ENCODE assay signal across 11 mouse cellular contexts in genomic region chr7:49477076-49477975, GRCm38 (mm10).
DNase-seq lines count a peak whose midpoint lies in the region; ATAC-seq and TF ChIP-seq lines count a peak whose summit lies in the region.
"Had no signal": no experiment of that assay in that cellular context is flagged by ENCODE, and none has a peak within 500 bp of the region (broad histone marks: within the 10 kb centered on the region; RNA-seq: fewer than 3 reads in every experiment).

No protein-coding gene starts in this region.

- H3K36me3 ChIP-seq in heart, embryonic 11.5 days (ENCODE audit: control insufficient read depth, insufficient read depth, low read length): no peaks in the 10 kb centered on the region
- no peaks in the 10 kb centered on the region; the same call in 1 of the 2 replicates for H3K36me3 ChIP-seq in stomach, embryonic 14.5 days (ENCODE audit: control insufficient read depth, insufficient read depth, low read length)
- H3K36me3 ChIP-seq in stomach, postnatal 0 days (ENCODE audit: control insufficient read depth, insufficient read depth, low read length): no peaks in the 10 kb centered on the region; the same call in 1 of the 2 replicates
- H3K36me3 ChIP-seq in limb, embryonic 13.5 days: no peaks in the 10 kb centered on the region
- H3K36me3 ChIP-seq: G1E; midbrain, embryonic 10.5 days had no signal

- peak overlapping the region; percentile 29; the same call in 1 of the 2 replicates for H3K27ac ChIP-seq in heart, embryonic 11.5 days (ENCODE audit: low read depth, low read length)
- peak overlapping the region; percentile 29; the same call in 1 of the 2 replicates for H3K27ac ChIP-seq in stomach, embryonic 14.5 days (ENCODE audit: low read length)
- H3K27ac ChIP-seq in stomach, postnatal 0 days (replicated peaks): no peak overlapping the region
- H3K27ac ChIP-seq in limb, embryonic 13.5 days: no peak overlapping the region; the same call in 1 of the 2 replicates
- H3K27ac ChIP-seq: midbrain, embryonic 10.5 days; neural tube, embryonic 12.5 days had no signal

- no peak overlapping the region for H3K4me3 ChIP-seq in heart, embryonic 11.5 days (ENCODE audit: low read depth, low read length)
- no peak overlapping the region for H3K4me3 ChIP-seq in stomach, embryonic 14.5 days (ENCODE audit: low read depth, low read length)
- H3K4me3 ChIP-seq in stomach, postnatal 0 days (ENCODE audit: low read depth, low read length): no peak overlapping the region
- no peak overlapping the region for H3K4me3 ChIP-seq in limb, embryonic 13.5 days
- H3K4me3 ChIP-seq: midbrain, embryonic 10.5 days; neural tube, embryonic 12.5 days had no signal

- H3K9ac ChIP-seq in heart, embryonic 11.5 days (ENCODE audit: low read depth, low read length): no peak overlapping the region
- no peak overlapping the region for H3K9ac ChIP-seq in stomach, embryonic 14.5 days (replicated peaks; ENCODE audit: low read depth, low read length)
- H3K9ac ChIP-seq in stomach, postnatal 0 days (ENCODE audit: low read length): no peak overlapping the region
- no peak overlapping the region for H3K9ac ChIP-seq in limb, embryonic 13.5 days
- H3K9ac ChIP-seq: neural tube, embryonic 12.5 days had no signal

- peaks cover 35% of the 10 kb centered on the region for H3K4me1 ChIP-seq in heart, embryonic 11.5 days (ENCODE audit: control insufficient read depth, insufficient read depth, low read length)
- H3K4me1 ChIP-seq in stomach, embryonic 14.5 days (ENCODE audit: control insufficient read depth, insufficient read depth, low read length): peaks cover 22% of the 10 kb centered on the region
- H3K4me1 ChIP-seq in stomach, postnatal 0 days (replicated peaks; ENCODE audit: control insufficient read depth, insufficient read depth): peaks cover 6% of the 10 kb centered on the region; the same call in 1 of the 2 replicates
- peaks cover 36% of the 10 kb centered on the region for H3K4me1 ChIP-seq in limb, embryonic 13.5 days

- H3K9me3 ChIP-seq in heart, embryonic 11.5 days (replicated peaks; ENCODE audit: control insufficient read depth, low read length): no peaks in the 10 kb centered on the region
- no peaks in the 10 kb centered on the region for H3K9me3 ChIP-seq in stomach, embryonic 14.5 days (ENCODE audit: control insufficient read depth, low read depth, low read length)
- H3K9me3 ChIP-seq in stomach, postnatal 0 days (ENCODE audit: control insufficient read depth, low read length): no peaks in the 10 kb centered on the region
- 0 out of 2 replicates have a peak, but pooled peaks cover 3% of the 10 kb centered on the region for H3K9me3 ChIP-seq in limb, embryonic 13.5 days
- H3K9me3 ChIP-seq: midbrain, embryonic 10.5 days; neural tube, embryonic 12.5 days had no signal

- ATAC-seq in heart, embryonic 11.5 days (replicated peaks; ENCODE audit: insufficient number of reproducible peaks, low FRiP score, low TSS enrichment): no peak
- no peak for ATAC-seq in stomach, embryonic 14.5 days (ENCODE audit: insufficient number of reproducible peaks, insufficient read depth, low FRiP score, low read depth)
- ATAC-seq in stomach, postnatal 0 days (ENCODE audit: low FRiP score, low TSS enrichment): no peak
- 0 out of 2 replicates have a peak, but pooled peaks have one; percentile 38 for ATAC-seq in limb, embryonic 13.5 days (ENCODE audit: low FRiP score, low read depth)

- no peaks in the 10 kb centered on the region for H3K27me3 ChIP-seq in heart, embryonic 11.5 days (ENCODE audit: control insufficient read depth, insufficient read depth, low read length)
- H3K27me3 ChIP-seq in stomach, embryonic 14.5 days (ENCODE audit: control insufficient read depth, insufficient read depth, low read length): no peaks in the 10 kb centered on the region
- H3K27me3 ChIP-seq in stomach, postnatal 0 days (ENCODE audit: control insufficient read depth, insufficient read depth, low read length): no peaks in the 10 kb centered on the region
- peaks cover 11% of the 10 kb centered on the region; the same call in 1 of the 2 replicates for H3K27me3 ChIP-seq in limb, embryonic 13.5 days

- H3K4me2 ChIP-seq in heart, embryonic 11.5 days: no peak overlapping the region
- H3K4me2 ChIP-seq in stomach, embryonic 14.5 days (replicated peaks; ENCODE audit: low read depth, low read length): no peak overlapping the region
- no peak overlapping the region for H3K4me2 ChIP-seq in stomach, postnatal 0 days (replicated peaks; ENCODE audit: low read depth)
- peak overlapping the region; percentile 33 for H3K4me2 ChIP-seq in limb, embryonic 13.5 days (replicated peaks)
- H3K4me2 ChIP-seq: neural tube, embryonic 12.5 days had no signal

- intact Hi-C loops in heart, postnatal 36 days (cut with DNase I): no loop called here
- intact Hi-C loops in gastrocnemius, postnatal 36 days (cut with DNase I): no loop called here

- no peak for TF ChIP-seq CTCF in stomach, postnatal 0 days (IDR thresholded peaks at IDR 0.05; ENCODE audit: low read depth)

- no peak for DNase-seq in heart, postnatal 36 days
- no peak for DNase-seq in stomach, postnatal 0 days (ENCODE audit: low spot score)
- peak; percentile 83 for DNase-seq in yolk sac, embryonic 10.5 days (ENCODE audit: low spot score)
- DNase-seq in gastrocnemius, postnatal 36 days: no peak
- DNase-seq in right cerebral cortex, postnatal 4 days: no peak

- WGBS in heart, embryonic 11.5 days (ENCODE audit: insufficient replicate concordance): 55% methylated on average over 9 of the region's 9 CpGs
- 38% methylated on average over 9 of the region's 9 CpGs for WGBS in stomach, embryonic 14.5 days
- WGBS in stomach, postnatal 0 days: 39% methylated on average over 9 of the region's 9 CpGs
- WGBS in limb, embryonic 13.5 days: 66% methylated on average over 9 of the region's 9 CpGs

- no peak for TF ChIP-seq EP300 in stomach, postnatal 0 days (optimal IDR thresholded peaks at IDR 0.05)

Comparison
In these comparisons a context has a peak if more than half of its experiments do, and no peak if none do; other contexts are left out.
1. H3K27ac ChIP-seq: peak in heart, embryonic 11.5 days (single experiment) and stomach, embryonic 14.5 days (single experiment); none in stomach, postnatal 0 days (single experiment) and limb, embryonic 13.5 days (single experiment).